Mouse (Mus musculus) limb, embryonic 14.5 days (tissue): ENCODE results near the gene Hp. TPM values are rescaled to one million over a fixed set of nuclear protein-coding genes. Genes with fewer than 3 reads are reported as not detected.

Source experiments
- ATAC-seq: fragments of 200-750 bp; cut with Nextera tagmentation; 2 replicates; pipeline ENCODE4 v1.8.0; 2017; ENCODE audit warnings: low read depth, moderate number of reproducible peaks, moderate TSS enrichment; ENCODE audit not compliant: low FRiP score
- DNase-seq: peaks from one replicate; pipeline ENCODE4 v3.0.0-alpha.2; 2015; ENCODE audit warnings: low spot score
- H3K27ac ChIP-seq: fragments of 300-500 bp; sonication (generic); replicated peaks from 2 replicates; pipeline ENCODE4 v1.5.1; 2014; ENCODE audit warnings: low read depth, mild to moderate bottlenecking, low read length, moderate library complexity, mixed read lengths
- H3K27me3 ChIP-seq: fragments of 300-500 bp; sonication (generic); 2 replicates; pipeline ENCODE4 v1.6.1; 2014; ENCODE audit warnings: low read length, mixed read lengths; ENCODE audit not compliant: control insufficient read depth, insufficient read depth
- H3K36me3 ChIP-seq: fragments of 300-500 bp; sonication (generic); 2 replicates; pipeline ENCODE4 v1.6.1; 2014; ENCODE audit warnings: mild to moderate bottlenecking, low read length, moderate library complexity, mixed read lengths; ENCODE audit not compliant: control insufficient read depth, insufficient read depth
- H3K4me1 ChIP-seq: fragments of 300-500 bp; sonication (generic); 2 replicates; pipeline ENCODE4 v1.6.1; 2014; ENCODE audit warnings: antibody characterized with exemption, low read length, mixed read lengths; ENCODE audit not compliant: control insufficient read depth, insufficient read depth
- H3K4me2 ChIP-seq: fragments of 300-500 bp; sonication (generic); replicated peaks from 2 replicates; pipeline ENCODE4 v1.6.1; 2014; ENCODE audit warnings: low read depth, mild to moderate bottlenecking, low read length, moderate library complexity; ENCODE audit not compliant: severe bottlenecking
- H3K4me3 ChIP-seq: fragments of 300-500 bp; sonication (generic); replicated peaks from 2 replicates; pipeline ENCODE4 v1.5.1; 2014; ENCODE audit warnings: low read length
- H3K9ac ChIP-seq: fragments of 300-500 bp; sonication (generic); 2 replicates; pipeline ENCODE4 v1.6.1; 2014; ENCODE audit warnings: mild to moderate bottlenecking, low read depth, low read length, moderate library complexity; ENCODE audit not compliant: severe bottlenecking
- H3K9me3 ChIP-seq: fragments of 300-500 bp; sonication (generic); 2 replicates; pipeline ENCODE4 v1.6.1; 2016; ENCODE audit warnings: low read length; ENCODE audit not compliant: control insufficient read depth
- POLR2A ChIP-seq: fragments of 200-500 bp; IDR thresholded peaks from 2 replicates; pipeline ENCODE4 v1.8.0; 2012; ENCODE audit warnings: inconsistent platforms, mild to moderate bottlenecking, moderate library complexity, borderline replicate concordance; ENCODE audit not compliant: insufficient read depth, insufficient read length; ENCODE audit errors: extremely low read depth
- WGBS: fragments of 180-500 bp; shearing (Covaris S2); extraction: QIAGEN DNeasy Blood & Tissue Kit; methylation state at CpG from one replicate; pipeline ENCODE4 v1.1.7; 2014; 5-methylcytosine and 5-hydroxymethylcytosine counted together
- polyA plus RNA-seq, 2 experiments: library from polyadenylated mRNA; depleted of rRNA in 1 of 2; stranded (reverse) in 1 of 2; unstranded in 1 of 2; fragments of >200 nt; fragmentation: Nextera tagmentation in 1 of 2; extraction: Ambion mirVana in 1 of 2; gene quantifications; 2 replicates each; pipeline versions ENCODE4 v1.2.1 to v1.2.3; 2012 to 2014

The Hp gene
- polyA plus RNA-seq, 2 experiments: 1.8 to 2.0 TPM

- Histone ChIP-seq H3K27ac (no peak overlapping the region), H3K27me3 (no peaks in the 10 kb centered on the region), H3K9me3 (no peaks in the 10 kb centered on the region), H3K4me2 (no peak overlapping the region), H3K36me3 (peaks cover 36% of the 10 kb centered on the region), H3K4me1 (no peaks in the 10 kb centered on the region), H3K4me3 (no peak overlapping the region), H3K9ac (no peak overlapping the region)
- no peak for TF ChIP-seq POLR2A
- ATAC-seq: no peak
- 93% methylated on average over 5 of the region's 5 CpGs for WGBS
- DNase-seq: no peak
Observed at GRCm38 (mm10) chr8:109592164-109592563, 13.2 kb upstream of the Hp start.

GRCm38 (mm10) chr8:109591367-109591766, 12.4 kb upstream of the Hp start:
- Histone ChIP-seq H3K4me2 (no peak overlapping the region), H3K9ac (no peak overlapping the region), H3K27me3 (no peaks in the 10 kb centered on the region), H3K4me1 (no peaks in the 10 kb centered on the region), H3K27ac (no peak overlapping the region), H3K4me3 (no peak overlapping the region), H3K36me3 (peaks cover 36% of the 10 kb centered on the region), H3K9me3 (no peaks in the 10 kb centered on the region)
- no peak for ATAC-seq
- 85% methylated on average over 3 of the region's 3 CpGs for WGBS
- TF ChIP-seq POLR2A: no peak
- DNase-seq: no peak

GRCm38 (mm10) chr8:109590901-109591300, 11.9 kb upstream of the Hp start:
- Histone ChIP-seq H3K4me1 (no peaks in the 10 kb centered on the region), H3K9ac (no peak overlapping the region), H3K27ac (no peak overlapping the region), H3K9me3 (no peaks in the 10 kb centered on the region), H3K36me3 (peaks cover 36% of the 10 kb centered on the region), H3K4me2 (no peak overlapping the region), H3K27me3 (no peaks in the 10 kb centered on the region), H3K4me3 (no peak overlapping the region)
- 88% methylated on average over 9 of the region's 9 CpGs for whole genome bisulfite sequencing
- ATAC-seq (no peak), DNase-seq (no peak)
- TF ChIP-seq POLR2A: no peak

GRCm38 (mm10) chr8:109586972-109587504, 8.1 kb upstream of the Hp start:
- H3K36me3 ChIP-seq: peaks cover 7% of the 10 kb centered on the region; the same call in 1 of the 2 replicates
- H3K4me1 ChIP-seq: no peaks in the 10 kb centered on the region
- H3K9me3 ChIP-seq: no peaks in the 10 kb centered on the region
- DNase-seq: no peak
- H3K27me3 ChIP-seq: no peaks in the 10 kb centered on the region
- H3K4me3 ChIP-seq: no peak overlapping the region
- no peak overlapping the region for H3K4me2 ChIP-seq
- no peak for TF ChIP-seq POLR2A
- WGBS: 56% methylated on average over 7 of the region's 7 CpGs
- ATAC-seq: no peak
- no peak overlapping the region for H3K27ac ChIP-seq
- H3K9ac ChIP-seq: no peak overlapping the region

GRCm38 (mm10) chr8:109585652-109586051, 6.7 kb upstream of the Hp start:
- ATAC-seq: no peak
- no peak overlapping the region for H3K27ac ChIP-seq
- TF ChIP-seq POLR2A: no peak

DNA sequence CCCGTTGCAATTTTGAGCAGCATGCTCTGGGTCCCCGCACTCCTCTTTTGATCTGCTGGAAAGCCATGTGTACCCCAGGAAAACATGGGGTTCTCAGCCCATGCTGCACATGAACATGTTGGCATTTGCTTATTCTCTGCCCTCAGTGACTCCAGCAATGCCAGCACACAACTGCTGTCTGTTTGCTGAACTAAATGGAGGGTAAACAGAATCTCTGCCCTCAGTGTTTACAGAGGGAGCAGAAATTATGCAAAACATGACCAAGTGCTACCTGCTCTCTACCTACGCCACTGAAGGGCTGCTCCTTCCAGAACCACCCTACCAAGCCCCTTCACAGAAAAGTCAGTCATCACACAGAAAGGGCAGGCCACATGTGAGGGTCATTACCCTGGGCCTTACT, 5.9 kb upstream of the Hp start:
- DNase-seq (no peak), ATAC-seq (no peak)
- Histone ChIP-seq H3K4me1 (no peaks in the 10 kb centered on the region), H3K9me3 (no peaks in the 10 kb centered on the region), H3K4me3 (no peak overlapping the region), H3K9ac (no peak overlapping the region), H3K27ac (no peak overlapping the region), H3K4me2 (no peak overlapping the region), H3K27me3 (no peaks in the 10 kb centered on the region), H3K36me3 (no peaks in the 10 kb centered on the region)
- no peak for TF ChIP-seq POLR2A
- WGBS: 88% methylated on average over 3 of the region's 3 CpGs

More at GRCm38 (mm10) chr8:109585652-109586051, 6.7 kb upstream of the Hp start:
- Histone ChIP-seq H3K36me3 (no peaks in the 10 kb centered on the region), H3K9me3 (no peaks in the 10 kb centered on the region), H3K9ac (no peak overlapping the region), H3K4me2 (no peak overlapping the region), H3K4me3 (no peak overlapping the region), H3K27me3 (no peaks in the 10 kb centered on the region), H3K4me1 (no peaks in the 10 kb centered on the region)
- DNase-seq: no peak
